Mouse (Mus musculus): ENCODE data around the gene Tmem163. TPM values are rescaled to one million over a fixed set of nuclear protein-coding genes. Genes with fewer than 3 reads are reported as not detected.

Tmem163 gene
- total and polyA plus RNA-seq, 2 experiments from 2014 or later, result 16.6 to 17.3 TPM

- Histone ChIP-seq H3K36me3 (replicated peaks; ENCODE audit: control insufficient read depth, insufficient read depth, low read length) (no peaks in the 10 kb centered on the region), H3K4me3 (ENCODE audit: low read depth, low read length) (no peak overlapping the region), H3K9ac (replicated peaks; ENCODE audit: low read depth, low read length) (no peak overlapping the region), H3K27me3 (ENCODE audit: control insufficient read depth, insufficient read depth, low read length) (no peaks in the 10 kb centered on the region), H3K4me2 (ENCODE audit: low read depth, low read length) (no peak overlapping the region), H3K27ac (ENCODE audit: low read depth) (no peak overlapping the region), H3K4me1 (ENCODE audit: control insufficient read depth, insufficient read depth) (no peaks in the 10 kb centered on the region), H3K9me3 (replicated peaks; ENCODE audit: control insufficient read depth, low read length) (no peaks in the 10 kb centered on the region)
- 65% methylated on average over 2 of the region's 2 CpGs for WGBS
- no peak for TF ChIP-seq EP300 (IDR thresholded peaks at IDR 0.05; ENCODE audit: low read depth)
- TF ChIP-seq CTCF (IDR thresholded peaks at IDR 0.05; ENCODE audit: low read depth), result no peak
- DNase-seq (ENCODE audit: low spot score) (no peak), ATAC-seq (ENCODE audit: insufficient read depth, low read depth) (no peak)
Observed at GRCm38 (mm10) chr1:127556486-127556845, 122.9 kb downstream of the Tmem163 start.

- H3K27ac ChIP-seq (ENCODE audit: low read depth), result no peak overlapping the region
- H3K4me2 ChIP-seq (ENCODE audit: low read depth, low read length), result no peak overlapping the region
- TF ChIP-seq EP300 (IDR thresholded peaks at IDR 0.05; ENCODE audit: low read depth) (no peak), CTCF (IDR thresholded peaks at IDR 0.05; ENCODE audit: low read depth) (no peak)
- DNase-seq (ENCODE audit: low spot score) (no peak), ATAC-seq (ENCODE audit: insufficient read depth, low read depth) (no peak)
- no peaks in the 10 kb centered on the region for H3K4me1 ChIP-seq (ENCODE audit: control insufficient read depth, insufficient read depth)
- H3K36me3 ChIP-seq (replicated peaks; ENCODE audit: control insufficient read depth, insufficient read depth, low read length), result no peaks in the 10 kb centered on the region
- H3K27me3 ChIP-seq (ENCODE audit: control insufficient read depth, insufficient read depth, low read length), result no peaks in the 10 kb centered on the region
- H3K4me3 ChIP-seq (ENCODE audit: low read depth, low read length), result no peak overlapping the region
- no peaks in the 10 kb centered on the region for H3K9me3 ChIP-seq (replicated peaks; ENCODE audit: control insufficient read depth, low read length)
- 82% methylated on average over 6 of the region's 6 CpGs for WGBS
- H3K9ac ChIP-seq (replicated peaks; ENCODE audit: low read depth, low read length), result no peak overlapping the region
Observed at GRCm38 (mm10) chr1:127555822-127556485, 123.4 kb downstream of the Tmem163 start.

- ATAC-seq (ENCODE audit: insufficient read depth, low read depth) (no peak), DNase-seq (ENCODE audit: low spot score) (no peak)
- TF ChIP-seq CTCF (IDR thresholded peaks at IDR 0.05; ENCODE audit: low read depth) (no peak), EP300 (IDR thresholded peaks at IDR 0.05; ENCODE audit: low read depth) (no peak)
- Histone ChIP-seq H3K36me3 (replicated peaks; ENCODE audit: control insufficient read depth, insufficient read depth, low read length) (no peaks in the 10 kb centered on the region), H3K9ac (replicated peaks; ENCODE audit: low read depth, low read length) (no peak overlapping the region), H3K27ac (ENCODE audit: low read depth) (no peak overlapping the region), H3K9me3 (replicated peaks; ENCODE audit: control insufficient read depth, low read length) (no peaks in the 10 kb centered on the region), H3K4me3 (ENCODE audit: low read depth, low read length) (no peak overlapping the region), H3K27me3 (ENCODE audit: control insufficient read depth, insufficient read depth, low read length) (no peaks in the 10 kb centered on the region), H3K4me1 (ENCODE audit: control insufficient read depth, insufficient read depth) (no peaks in the 10 kb centered on the region), H3K4me2 (ENCODE audit: low read depth, low read length) (no peak overlapping the region)
- WGBS, result 76% methylated on average over 4 of the region's 4 CpGs
Observed at GRCm38 (mm10) chr1:127548078-127548477, 131.3 kb downstream of the Tmem163 start.

- TF ChIP-seq CTCF (IDR thresholded peaks at IDR 0.05; ENCODE audit: low read depth), result no peak
- no peak for TF ChIP-seq EP300 (IDR thresholded peaks at IDR 0.05; ENCODE audit: low read depth)
- Histone ChIP-seq H3K4me2 (ENCODE audit: low read depth, low read length) (no peak overlapping the region), H3K9ac (replicated peaks; ENCODE audit: low read depth, low read length) (no peak overlapping the region), H3K27ac (ENCODE audit: low read depth) (no peak overlapping the region), H3K27me3 (ENCODE audit: control insufficient read depth, insufficient read depth, low read length) (no peaks in the 10 kb centered on the region), H3K4me3 (ENCODE audit: low read depth, low read length) (no peak overlapping the region), H3K4me1 (ENCODE audit: control insufficient read depth, insufficient read depth) (no peaks in the 10 kb centered on the region), H3K36me3 (replicated peaks; ENCODE audit: control insufficient read depth, insufficient read depth, low read length) (no peaks in the 10 kb centered on the region), H3K9me3 (replicated peaks; ENCODE audit: control insufficient read depth, low read length) (no peaks in the 10 kb centered on the region)
- 53% methylated on average over 1 of the region's 1 CpGs for WGBS
- DNase-seq (ENCODE audit: low spot score) (no peak), ATAC-seq (ENCODE audit: insufficient read depth, low read depth) (no peak)
Observed at GRCm38 (mm10) chr1:127542756-127543155, 136.6 kb downstream of the Tmem163 start.

GRCm38 (mm10) chr1:127541931-127542330 lies 137.4 kb downstream of the Tmem163 start:
- H3K4me2 ChIP-seq (ENCODE audit: low read depth, low read length), result no peak overlapping the region
- no peak overlapping the region for H3K9ac ChIP-seq (replicated peaks; ENCODE audit: low read depth, low read length)
- DNase-seq (ENCODE audit: low spot score) (no peak), ATAC-seq (ENCODE audit: insufficient read depth, low read depth) (no peak)
- H3K4me1 ChIP-seq (ENCODE audit: control insufficient read depth, insufficient read depth), result no peaks in the 10 kb centered on the region
- H3K36me3 ChIP-seq (replicated peaks; ENCODE audit: control insufficient read depth, insufficient read depth, low read length), result no peaks in the 10 kb centered on the region
- TF ChIP-seq CTCF (IDR thresholded peaks at IDR 0.05; ENCODE audit: low read depth) (no peak), EP300 (IDR thresholded peaks at IDR 0.05; ENCODE audit: low read depth) (no peak)
- H3K4me3 ChIP-seq (ENCODE audit: low read depth, low read length), result no peak overlapping the region
- no peaks in the 10 kb centered on the region for H3K27me3 ChIP-seq (ENCODE audit: control insufficient read depth, insufficient read depth, low read length)
- no peak overlapping the region for H3K27ac ChIP-seq (ENCODE audit: low read depth)
- no peaks in the 10 kb centered on the region for H3K9me3 ChIP-seq (replicated peaks; ENCODE audit: control insufficient read depth, low read length)
- 85% methylated on average over 7 of the region's 7 CpGs for WGBS

- DNase-seq (ENCODE audit: low spot score) (no peak), ATAC-seq (ENCODE audit: insufficient read depth, low read depth) (no peak)
- H3K4me1 ChIP-seq (ENCODE audit: control insufficient read depth, insufficient read depth), result no peaks in the 10 kb centered on the region
- no peak overlapping the region for H3K27ac ChIP-seq (ENCODE audit: low read depth)
- WGBS, result 72% methylated on average over 4 of the region's 4 CpGs
- no peaks in the 10 kb centered on the region for H3K27me3 ChIP-seq (ENCODE audit: control insufficient read depth, insufficient read depth, low read length)
- TF ChIP-seq CTCF (IDR thresholded peaks at IDR 0.05; ENCODE audit: low read depth) (no peak), EP300 (IDR thresholded peaks at IDR 0.05; ENCODE audit: low read depth) (no peak)
- no peak overlapping the region for H3K4me2 ChIP-seq (ENCODE audit: low read depth, low read length)
- no peaks in the 10 kb centered on the region for H3K36me3 ChIP-seq (replicated peaks; ENCODE audit: control insufficient read depth, insufficient read depth, low read length)
- no peak overlapping the region for H3K4me3 ChIP-seq (ENCODE audit: low read depth, low read length)
- no peak overlapping the region for H3K9ac ChIP-seq (replicated peaks; ENCODE audit: low read depth, low read length)
- no peaks in the 10 kb centered on the region for H3K9me3 ChIP-seq (replicated peaks; ENCODE audit: control insufficient read depth, low read length)
Observed at GRCm38 (mm10) chr1:127541522-127541921, 137.8 kb downstream of the Tmem163 start.
